Mouse (Mus musculus) B cell, adult (primary cell): ENCODE measurements around the gene Mefv. TPM values are rescaled to one million over a fixed set of nuclear protein-coding genes. Genes with fewer than 3 reads are reported as not detected.

Source experiments
- total RNA-seq: library from RNA; stranded (reverse); gene quantifications from 4 replicates; pipeline ENCODE4 v1.2.4, GENCODE M21; 2023; ENCODE audit not compliant: inconsistent age

Mefv gene
- total RNA-seq, result not detected in 4 replicates

DNA sequence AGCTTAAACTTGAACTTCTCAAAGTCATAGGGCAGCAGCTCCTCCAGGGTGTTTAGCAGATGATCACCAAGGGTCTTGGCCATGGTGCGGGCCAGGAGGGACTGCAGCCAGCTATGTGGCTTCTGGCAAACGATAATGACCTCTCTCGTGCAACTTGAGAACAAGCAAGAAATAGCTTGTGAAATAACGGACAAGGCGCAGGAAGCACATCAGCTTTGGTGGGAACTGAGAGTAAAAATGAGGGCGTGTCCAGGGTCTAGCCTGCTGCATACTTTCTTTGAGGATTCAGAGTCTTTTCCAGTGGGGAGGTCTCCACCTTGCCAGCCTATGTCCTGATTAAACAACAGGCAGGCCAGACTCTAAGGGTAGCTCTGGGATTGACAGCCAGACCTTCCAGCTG is at the start of gene Mefv:
Mefv (minus strand) TSS at position 118 of the 400 bp plus-strand sequence.

DNA sequence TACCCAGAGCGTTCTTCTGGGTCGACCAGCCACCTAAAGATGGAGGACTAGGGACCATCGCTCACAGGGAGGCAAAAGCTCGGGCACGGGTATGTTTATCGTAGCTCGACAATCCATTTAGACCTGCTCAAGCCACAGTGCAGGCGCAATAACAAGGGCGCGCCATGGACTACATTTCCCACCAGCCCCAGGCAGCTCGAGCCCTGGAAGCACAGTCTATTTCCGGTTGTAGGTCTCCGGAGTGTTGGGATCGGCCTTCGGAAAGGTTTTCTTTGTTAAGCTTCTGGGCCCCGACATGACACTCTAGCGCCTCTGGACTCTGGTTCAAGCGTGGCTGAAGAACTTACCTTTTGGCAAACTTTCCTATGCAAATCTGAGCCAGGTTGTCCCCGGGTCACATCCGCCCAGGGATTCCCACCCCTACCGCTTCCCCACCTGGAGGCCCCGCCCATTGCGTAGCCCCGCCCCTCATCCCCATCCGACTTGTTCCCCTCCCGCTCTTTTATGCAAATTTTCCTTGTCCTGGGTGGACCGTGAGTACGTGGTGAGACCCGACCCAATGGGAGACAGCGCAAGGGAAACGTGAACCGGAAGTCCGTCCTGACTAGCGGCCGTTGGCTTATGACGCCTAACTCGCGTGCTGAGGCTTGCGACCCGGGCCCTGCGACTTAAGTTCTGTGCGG is 25.7 kb upstream of the Mefv start, which contains the start of gene Zfp263:
Zfp263 (plus strand) TSS at position 591 of the 683 bp plus-strand sequence.

Other genes starting within 250 kb of the Mefv start
- gene Olfr161, start 127.1 kb downstream of the Mefv start, total RNA-seq, result not detected in 4 replicates
- 64.0 to 68.5 TPM (median 65.1 TPM) in 4 replicates for gene Zfp263, start 26.0 kb upstream of the Mefv start, total RNA-seq
- not detected in 4 replicates for gene Olfr15, start 112.8 kb upstream of the Mefv start, total RNA-seq
- gene Zfp174, start 129.2 kb upstream of the Mefv start, total RNA-seq, result 0.45 to 0.80 TPM (median 0.63 TPM) in 4 replicates
- gene Naa60, start 154.3 kb upstream of the Mefv start, total RNA-seq, result 76.2 to 90.4 TPM (median 87.0 TPM) in 4 replicates
- gene Zfp597, start 166.5 kb upstream of the Mefv start, total RNA-seq, result 25.5 to 30.6 TPM (median 29.4 TPM) in 4 replicates
- 1.00 TPM in 1 of 4 replicates, not detected in the others for gene Gm20695, start 166.6 kb upstream of the Mefv start, total RNA-seq
- 6.5 to 12.6 TPM (median 11.0 TPM) in 4 replicates for gene 1700037C18Rik, start 190.6 kb upstream of the Mefv start, total RNA-seq
- 27.2 to 33.3 TPM (median 30.2 TPM) in 4 replicates for gene Cluap1, start 190.7 kb upstream of the Mefv start, total RNA-seq